In genomic region chr2:170795242-170795641, GRCm38 (mm10) we compare ENCODE assay signal across 21 mouse cellular contexts.
DNase-seq lines count a peak whose midpoint lies in the region; ATAC-seq and TF ChIP-seq lines count a peak whose summit lies in the region.
"Had no signal": no experiment of that assay in that cellular context is flagged by ENCODE, and none has a peak within 500 bp of the region (broad histone marks: within the 10 kb centered on the region; RNA-seq: fewer than 3 reads in every experiment).

No protein-coding gene starts in this region.

- TF ChIP-seq RAD21 in MEL (IDR thresholded peaks at IDR 0.05; ENCODE audit: low read depth, low read length) = no peak

- H3K27ac ChIP-seq in heart, postnatal 0 days (ENCODE audit: low read depth) = no peak overlapping the region
- no peak overlapping the region for H3K27ac ChIP-seq in lung, embryonic 14.5 days (ENCODE audit: low read depth)
- H3K27ac ChIP-seq in MEL (ENCODE audit: control insufficient read depth, low read depth, low read length) = no peak overlapping the region
- H3K27ac ChIP-seq in bone marrow, adult 2 months (ENCODE audit: control insufficient read depth, insufficient read depth, low read depth, low read length, poor library complexity) = no peak overlapping the region
- H3K27ac ChIP-seq in intestine, embryonic 16.5 days (ENCODE audit: low read length) = no peak overlapping the region
- H3K27ac ChIP-seq: embryonic facial prominence, embryonic 12.5 days; heart, embryonic 13.5 days; hindbrain, embryonic 15.5 days; lung, embryonic 15.5 days had no signal

- DNase-seq in heart, postnatal 0 days (ENCODE audit: low spot score) = no peak
- DNase-seq in heart, postnatal 10 days = no peak
- DNase-seq in lung, embryonic 14.5 days = no peak
- no peak for DNase-seq in lung, postnatal 4 days
- DNase-seq in MEL (ENCODE audit: low read depth, low spot score) = no peak
- DNase-seq: adrenal gland, postnatal 36 days; cerebellum, adult 8-10 months; heart, postnatal 4 days; kidney, adult 18-20 months; kidney, postnatal 10 days; left cerebral cortex, postnatal 4 days; midbrain, embryonic 14.5 days; right cerebral cortex, postnatal 25 days had no signal

- intact Hi-C loops in heart, postnatal 10 days (cut with DNase I) = no loop called here

- no peaks in the 10 kb centered on the region for H3K36me3 ChIP-seq in heart, postnatal 0 days (replicated peaks; ENCODE audit: control insufficient read depth, insufficient read depth, low read length)
- H3K36me3 ChIP-seq in lung, embryonic 14.5 days (ENCODE audit: insufficient read depth) = no peaks in the 10 kb centered on the region
- no peaks in the 10 kb centered on the region for H3K36me3 ChIP-seq in MEL (ENCODE audit: control insufficient read depth in 1 of 2, insufficient read depth in 2 of 2, low read length in 2 of 2)
- H3K36me3 ChIP-seq in intestine, embryonic 16.5 days (ENCODE audit: control insufficient read depth, insufficient read depth, low read length) = no peaks in the 10 kb centered on the region
- H3K36me3 ChIP-seq: embryonic facial prominence, embryonic 12.5 days; heart, embryonic 13.5 days; hindbrain, embryonic 15.5 days; lung, embryonic 15.5 days had no signal

- H3K4me2 ChIP-seq in heart, postnatal 0 days (ENCODE audit: low read depth, low read length) = no peak overlapping the region
- no peak overlapping the region for H3K4me2 ChIP-seq in lung, embryonic 14.5 days
- no peak overlapping the region for H3K4me2 ChIP-seq in intestine, embryonic 16.5 days (ENCODE audit: low read depth, low read length)
- H3K4me2 ChIP-seq: embryonic facial prominence, embryonic 12.5 days; heart, embryonic 13.5 days; hindbrain, embryonic 15.5 days; lung, embryonic 15.5 days had no signal

- 0 out of 2 replicates have a peak, but pooled peaks have one; percentile 5 for TF ChIP-seq CTCF in heart, postnatal 0 days (IDR thresholded peaks at IDR 0.05; ENCODE audit: low read depth)
- TF ChIP-seq CTCF in lung, embryonic 14.5 days (IDR thresholded peaks at IDR 0.05; ENCODE audit: low read depth) = peak; percentile 34
- peak; percentile 3 to 16 (median 14); a peak in 2 of 6 replicates for TF ChIP-seq CTCF in MEL (IDR thresholded peaks at IDR 0.05 in 2 of 3, conservative IDR thresholded peaks at IDR 0.05 in 1 of 3; ENCODE audit: control insufficient read depth in 1 of 3, insufficient read depth in 1 of 3, low read depth in 2 of 3, low read length in 3 of 3, poor library complexity in 1 of 3, severe bottlenecking in 1 of 3)
- 0 out of 2 replicates have a peak, but pooled peaks have one; percentile 6 for TF ChIP-seq CTCF in bone marrow, adult 2 months (IDR thresholded peaks at IDR 0.05; ENCODE audit: control insufficient read depth, insufficient read depth, low read length)

- H3K79me2 ChIP-seq in MEL (ENCODE audit: control insufficient read depth, insufficient read depth, low read length, poor library complexity) = no peaks in the 10 kb centered on the region

- TF ChIP-seq EP300 in heart, postnatal 0 days (IDR thresholded peaks at IDR 0.05; ENCODE audit: low read depth) = no peak
- no peak for TF ChIP-seq EP300 in MEL (IDR thresholded peaks at IDR 0.05; ENCODE audit: low read depth in 1 of 2, low read length in 2 of 2)

- H3K27me3 ChIP-seq in heart, postnatal 0 days (ENCODE audit: control insufficient read depth, insufficient read depth, low read length) = no peaks in the 10 kb centered on the region
- no peaks in the 10 kb centered on the region for H3K27me3 ChIP-seq in lung, embryonic 14.5 days (ENCODE audit: insufficient read depth, low read length)
- no peaks in the 10 kb centered on the region for H3K27me3 ChIP-seq in MEL (ENCODE audit: control insufficient read depth in 1 of 2, insufficient read depth in 2 of 2, low read length in 2 of 2)
- no peaks in the 10 kb centered on the region for H3K27me3 ChIP-seq in intestine, embryonic 16.5 days (replicated peaks; ENCODE audit: control insufficient read depth, insufficient read depth, low read length)
- H3K27me3 ChIP-seq: embryonic facial prominence, embryonic 12.5 days; heart, embryonic 13.5 days; hindbrain, embryonic 15.5 days; lung, embryonic 15.5 days had no signal

- TF ChIP-seq POLR2A in MEL (IDR thresholded peaks at IDR 0.05; ENCODE audit: control insufficient read depth in 1 of 2, insufficient read depth in 1 of 2, low read depth in 1 of 2, low read length in 2 of 2, poor library complexity in 1 of 2) = no peak
- no peak for TF ChIP-seq POLR2A in bone marrow, adult 2 months (IDR thresholded peaks at IDR 0.05; ENCODE audit: borderline replicate concordance, control insufficient read depth, low read depth, low read length)

- H3K4me3 ChIP-seq in heart, postnatal 0 days (ENCODE audit: low read depth, low read length) = no peak overlapping the region
- H3K4me3 ChIP-seq in lung, embryonic 14.5 days (ENCODE audit: low read depth, low read length) = no peak overlapping the region
- H3K4me3 ChIP-seq in MEL (ENCODE audit: control insufficient read depth in 1 of 2, insufficient read depth in 1 of 2, low read depth in 2 of 2, low read length in 2 of 2) = no peak overlapping the region
- H3K4me3 ChIP-seq in bone marrow, adult 2 months (replicated peaks; ENCODE audit: control insufficient read depth, low read depth, low read length) = no peak overlapping the region
- H3K4me3 ChIP-seq in intestine, embryonic 16.5 days (ENCODE audit: low read length) = no peak overlapping the region
- H3K4me3 ChIP-seq: embryonic facial prominence, embryonic 12.5 days; erythroblast, embryonic 14.5 days; heart, embryonic 13.5 days; hindbrain, embryonic 15.5 days; lung, embryonic 15.5 days had no signal

- no peak overlapping the region for H3K9ac ChIP-seq in heart, postnatal 0 days (replicated peaks; ENCODE audit: low read depth, low read length)
- H3K9ac ChIP-seq in lung, embryonic 14.5 days = no peak overlapping the region
- H3K9ac ChIP-seq in MEL (ENCODE audit: control insufficient read depth, low read depth, low read length, poor library complexity, severe bottlenecking) = no peak overlapping the region
- H3K9ac ChIP-seq in intestine, embryonic 16.5 days (ENCODE audit: low read depth, low read length) = no peak overlapping the region
- H3K9ac ChIP-seq: embryonic facial prominence, embryonic 12.5 days; heart, embryonic 13.5 days; hindbrain, embryonic 15.5 days; lung, embryonic 15.5 days had no signal

- no peak for ATAC-seq in heart, postnatal 0 days (ENCODE audit: insufficient read depth, low read depth)
- no peak for ATAC-seq in lung, embryonic 14.5 days (ENCODE audit: insufficient read depth)
- ATAC-seq in intestine, embryonic 16.5 days = no peak
- ATAC-seq: forebrain, embryonic 14.5 days had no signal

- 77% methylated on average over 3 of the region's 3 CpGs for WGBS in heart, postnatal 0 days
- 75% methylated on average over 3 of the region's 3 CpGs for WGBS in lung, embryonic 14.5 days
- WGBS in bone marrow, adult 2 months = 73% methylated on average over 3 of the region's 3 CpGs
- 88% methylated on average over 3 of the region's 3 CpGs for WGBS in intestine, embryonic 16.5 days

- H3K9me3 ChIP-seq in heart, postnatal 0 days (replicated peaks; ENCODE audit: control insufficient read depth, low read length) = 0 out of 2 replicates have a peak, but pooled peaks cover 12% of the 10 kb centered on the region
- 0 out of 2 replicates have a peak, but pooled peaks cover 6% of the 10 kb centered on the region for H3K9me3 ChIP-seq in lung, embryonic 14.5 days (ENCODE audit: low read depth, low read length)
- no peaks in the 10 kb centered on the region for H3K9me3 ChIP-seq in MEL (replicated peaks; ENCODE audit: insufficient read depth, low read length)
- H3K9me3 ChIP-seq in intestine, embryonic 16.5 days (ENCODE audit: control insufficient read depth, low read length) = 0 out of 2 replicates have a peak, but pooled peaks cover 2% of the 10 kb centered on the region
- H3K9me3 ChIP-seq: hindbrain, embryonic 15.5 days had no signal

- no peaks in the 10 kb centered on the region for H3K4me1 ChIP-seq in heart, postnatal 0 days (ENCODE audit: control insufficient read depth, insufficient read depth)
- no peaks in the 10 kb centered on the region for H3K4me1 ChIP-seq in lung, embryonic 14.5 days (ENCODE audit: insufficient read depth)
- no peaks in the 10 kb centered on the region for H3K4me1 ChIP-seq in MEL (ENCODE audit: control insufficient read depth in 1 of 2, insufficient read depth in 2 of 2, low read length in 2 of 2)
- H3K4me1 ChIP-seq in bone marrow, adult 2 months (ENCODE audit: control insufficient read depth, insufficient read depth, low read length) = no peaks in the 10 kb centered on the region
- no peaks in the 10 kb centered on the region for H3K4me1 ChIP-seq in intestine, embryonic 16.5 days (ENCODE audit: control insufficient read depth, insufficient read depth, low read length)
- H3K4me1 ChIP-seq: heart, embryonic 13.5 days; lung, embryonic 15.5 days had no signal

TF ChIP-seq in MEL, 35 proteins besides CTCF, POLR2A, EP300 and RAD21:
- no peak for TF ChIP-seq MYC (IDR thresholded peaks at IDR 0.05; ENCODE audit: low read depth, low read length)
- TF ChIP-seq USF2 (IDR thresholded peaks at IDR 0.05; ENCODE audit: borderline replicate concordance in 1 of 2, insufficient read depth in 1 of 2, low read depth in 1 of 2, low read length in 2 of 2) = no peak
- no peak for TF ChIP-seq NRF1 (IDR thresholded peaks at IDR 0.05; ENCODE audit: insufficient read depth, low read depth, low read length, poor library complexity, severe bottlenecking)
- TF ChIP-seq ETS1 (IDR thresholded peaks at IDR 0.05; ENCODE audit: low read depth, low read length) = no peak
- TF ChIP-seq CHD2 (IDR thresholded peaks at IDR 0.05; ENCODE audit: low read length) = no peak
- no peak for TF ChIP-seq GATA1 (IDR thresholded peaks at IDR 0.05; ENCODE audit: low read depth, low read length)
- no peak for TF ChIP-seq POLR2AphosphoS2 (IDR thresholded peaks at IDR 0.05; ENCODE audit: low read length)
- TF ChIP-seq MXI1 (IDR thresholded peaks at IDR 0.05; ENCODE audit: low read depth, low read length) = no peak
- no peak for TF ChIP-seq ZKSCAN1 (IDR thresholded peaks at IDR 0.05; ENCODE audit: low read depth, low read length)
- no peak for TF ChIP-seq TAL1 (IDR thresholded peaks at IDR 0.05; ENCODE audit: low read length)
- TF ChIP-seq BHLHE40 (IDR thresholded peaks at IDR 0.05; ENCODE audit: borderline replicate concordance, low read depth, low read length) = no peak
- no peak for TF ChIP-seq POLR2AphosphoS5 (IDR thresholded peaks at IDR 0.05; ENCODE audit: borderline replicate concordance, low read depth, low read length)
- no peak for TF ChIP-seq ZC3H11A (IDR thresholded peaks at IDR 0.05; ENCODE audit: low read depth, low read length)
